Mouse (Mus musculus) CH12.LX (cell line): ENCODE results near the gene Dio3. TPM values are rescaled to one million over a fixed set of nuclear protein-coding genes. Genes with fewer than 3 reads are reported as not detected.

Source experiments
- DNase-seq: peaks from one replicate; pipeline ENCODE4 v3.0.0-alpha.2; 2013; ENCODE audit errors: extremely low read depth
- H3K27ac ChIP-seq: 2 replicates; pipeline ENCODE4 v1.5.1; 2012; ENCODE audit warnings: low read depth, mild to moderate bottlenecking, control low read depth, moderate library complexity; ENCODE audit not compliant: insufficient read depth
- H3K27me3 ChIP-seq: replicated peaks from 2 replicates; pipeline ENCODE3; 2012; ENCODE audit warnings: inconsistent platforms
- H3K36me3 ChIP-seq, 2 experiments: replicated peaks in 1 of 2; 2 replicates each; pipeline versions ENCODE3 to v1.6.1; 2012; ENCODE audit warnings: inconsistent platforms in 1 of 2, low read length in 1 of 2, mild to moderate bottlenecking in 1 of 2, mixed read lengths in 1 of 2, moderate library complexity in 1 of 2; ENCODE audit not compliant: control insufficient read depth in 1 of 2, insufficient read depth in 1 of 2
- H3K4me1 ChIP-seq, 2 experiments: 2 replicates each; pipeline ENCODE4 v1.6.1; 2012; ENCODE audit warnings: inconsistent platforms in 1 of 2, moderate library complexity in 1 of 2; ENCODE audit not compliant: insufficient read depth in 2 of 2, control insufficient read depth in 1 of 2
- H3K4me2 ChIP-seq: 2 replicates; pipeline ENCODE4 v1.6.1; 2012; ENCODE audit warnings: low read depth, mild to moderate bottlenecking, control low read depth; ENCODE audit not compliant: poor library complexity, insufficient read depth, severe bottlenecking
- H3K4me3 ChIP-seq, 3 experiments: fragments of 150-350 bp in 1 of 3; sonication (generic) in 1 of 3; replicated peaks in 1 of 3; 2 replicates each; pipeline versions ENCODE3 to v1.5.1; 2011 to 2012; ENCODE audit warnings: low read depth in 2 of 3, low read length in 2 of 3, mild to moderate bottlenecking in 2 of 3, moderate library complexity in 2 of 3, control low read depth in 1 of 3, improper control_type of control experiment in 1 of 3, inconsistent platforms in 1 of 3, mixed read lengths in 1 of 3; ENCODE audit not compliant: poor library complexity in 1 of 3
- H3K79me2 ChIP-seq: replicated peaks from 2 replicates; pipeline ENCODE4 v1.6.1; 2012; ENCODE audit warnings: mild to moderate bottlenecking, moderate library complexity; ENCODE audit not compliant: control insufficient read depth, poor library complexity, insufficient read depth, severe bottlenecking; ENCODE audit errors: extremely low read depth
- H3K9ac ChIP-seq: 2 replicates; pipeline ENCODE4 v1.6.1; 2012; ENCODE audit warnings: low read depth, mild to moderate bottlenecking, control low read depth, moderate library complexity; ENCODE audit not compliant: insufficient read depth
- H3K9me3 ChIP-seq: replicated peaks from 2 replicates; pipeline ENCODE3; 2012; ENCODE audit warnings: low read length, inconsistent platforms, mixed read lengths
- BHLHE40 ChIP-seq: IDR thresholded peaks from 2 replicates; pipeline ENCODE4 v1.6.1; 2011; ENCODE audit warnings: mild to moderate bottlenecking, low read depth, low read length, improper control_type of control experiment
- CHD2 ChIP-seq: IDR thresholded peaks from 2 replicates; pipeline ENCODE4 v1.6.1; 2011; ENCODE audit warnings: low read length, improper control_type of control experiment
- CTCF ChIP-seq, 2 experiments: IDR thresholded peaks in 1 of 2; conservative IDR thresholded peaks in 1 of 2; 2 replicates each; pipeline ENCODE4 v1.5.1; 2011 to 2012; ENCODE audit warnings: low read depth in 2 of 2, low read length in 2 of 2, improper control_type of control experiment in 1 of 2, inconsistent platforms in 1 of 2, mild to moderate bottlenecking in 1 of 2, moderate library complexity in 1 of 2
- ETS1 ChIP-seq: conservative IDR thresholded peaks from 2 replicates; pipeline ENCODE4 v1.6.1; 2012; ENCODE audit warnings: low read depth, mild to moderate bottlenecking, inconsistent platforms, low read length, improper control_type of control experiment, moderate library complexity
- IRF4 ChIP-seq: IDR thresholded peaks from 2 replicates; pipeline ENCODE4 v1.6.1; 2014; ENCODE audit warnings: low read depth, mild to moderate bottlenecking, inconsistent platforms, low read length, improper control_type of control experiment
- JUN ChIP-seq: IDR thresholded peaks from 2 replicates; pipeline ENCODE4 v1.6.1; 2011; ENCODE audit warnings: low read depth, mild to moderate bottlenecking, low read length, improper control_type of control experiment, moderate library complexity; ENCODE audit not compliant: insufficient read depth
- MAFK ChIP-seq: IDR thresholded peaks from 2 replicates; pipeline ENCODE4 v1.6.1; 2011; ENCODE audit warnings: low read length, improper control_type of control experiment; ENCODE audit not compliant: insufficient replicate concordance
- MAX ChIP-seq: IDR thresholded peaks from 2 replicates; pipeline ENCODE4 v1.6.1; 2011; ENCODE audit warnings: low read length, improper control_type of control experiment
- MAZ ChIP-seq: IDR thresholded peaks from 2 replicates; pipeline ENCODE4 v1.6.1; 2012; ENCODE audit warnings: low read depth, mild to moderate bottlenecking, inconsistent platforms, low read length, improper control_type of control experiment, moderate library complexity
- MEF2A ChIP-seq: IDR thresholded peaks from 2 replicates; pipeline ENCODE4 v1.6.1; 2014; ENCODE audit warnings: low read depth, mild to moderate bottlenecking, inconsistent platforms, low read length, improper control_type of control experiment, borderline replicate concordance
- MXI1 ChIP-seq: IDR thresholded peaks from 2 replicates; pipeline ENCODE4 v1.6.1; 2011; ENCODE audit warnings: mild to moderate bottlenecking, low read depth, low read length, improper control_type of control experiment
- MYC ChIP-seq: IDR thresholded peaks from 2 replicates; pipeline ENCODE4 v1.6.1; 2011; ENCODE audit warnings: low read depth, mild to moderate bottlenecking, improper control_type of control experiment, low read length
- NRF1 ChIP-seq: IDR thresholded peaks from 2 replicates; pipeline ENCODE4 v1.6.1; 2014; ENCODE audit warnings: low read depth, mild to moderate bottlenecking, inconsistent platforms, low read length, improper control_type of control experiment, moderate library complexity
- PAX5 ChIP-seq: IDR thresholded peaks from 2 replicates; pipeline ENCODE4 v1.6.1; 2012; ENCODE audit warnings: low read length, inconsistent platforms, mixed read lengths
- POLR2AphosphoS2 ChIP-seq: IDR thresholded peaks from 2 replicates; pipeline ENCODE4 v1.6.1; 2011; ENCODE audit warnings: low read depth, low read length, improper control_type of control experiment
- RCOR1 ChIP-seq: conservative IDR thresholded peaks from 2 replicates; pipeline ENCODE4 v1.6.1; 2012; ENCODE audit warnings: low read depth, mild to moderate bottlenecking, inconsistent platforms, low read length, improper control_type of control experiment
- SMC3 ChIP-seq: IDR thresholded peaks from 2 replicates; pipeline ENCODE4 v1.6.1; 2011; ENCODE audit warnings: low read depth, low read length, improper control_type of control experiment
- TCF12 ChIP-seq: IDR thresholded peaks from 2 replicates; pipeline ENCODE4 v1.6.1; 2014; ENCODE audit warnings: low read depth, mild to moderate bottlenecking, inconsistent platforms, low read length, improper control_type of control experiment
- UBTF ChIP-seq: IDR thresholded peaks from 2 replicates; pipeline ENCODE4 v1.6.1; 2012; ENCODE audit warnings: low read depth, mild to moderate bottlenecking, inconsistent platforms, low read length, improper control_type of control experiment, moderate library complexity
- USF1 ChIP-seq: IDR thresholded peaks from 2 replicates; pipeline ENCODE4 v1.6.1; 2014; ENCODE audit warnings: low read depth, mild to moderate bottlenecking, inconsistent platforms, low read length, improper control_type of control experiment
- ZC3H11A ChIP-seq: IDR thresholded peaks from 2 replicates; pipeline ENCODE4 v1.6.1; 2012; ENCODE audit warnings: low read depth, mild to moderate bottlenecking, inconsistent platforms, low read length, improper control_type of control experiment
- ZKSCAN1 ChIP-seq: IDR thresholded peaks from 2 replicates; pipeline ENCODE4 v1.6.1; 2012; ENCODE audit warnings: low read depth, inconsistent platforms, low read length, improper control_type of control experiment, borderline replicate concordance
- ZMIZ1 ChIP-seq: IDR thresholded peaks from 2 replicates; pipeline ENCODE4 v1.6.1; 2012; ENCODE audit warnings: low read depth, mild to moderate bottlenecking, inconsistent platforms, low read length, improper control_type of control experiment
- dilution Hi-C: fragments of 300-500 bp; cut with MboI; formaldehyde crosslinking; loops from 2 replicates; pipeline ENCODE4 v1.14.3; 2020; ENCODE audit warnings: low sequenced_read_pairs; ENCODE audit not compliant: extremely low pct_unique_long_range_greater_than_20kb, extremely low pct_ligation_motif_present
- in situ Hi-C: fragments of 300-500 bp; cut with MboI; formaldehyde crosslinking; loops from 3 replicates; pipeline ENCODE4 v1.14.3; 2019; ENCODE audit warnings: low sequenced_read_pairs, low pct_ligation_motif_present, low pct_unique_long_range_greater_than_20kb, mixed read lengths
- polyA plus RNA-seq: library from polyadenylated mRNA; unstranded; fragments of >175 nt; gene quantifications from 2 replicates; pipeline ENCODE4 v1.2.1, GENCODE M21; 2012; ENCODE audit warnings: low read depth; ENCODE audit not compliant: insufficient read length
- total RNA-seq, 2 experiments: library from RNA; depleted of rRNA; stranded (reverse); fragments of 300-350 nt in 1 of 2; fragments of >200 nt in 1 of 2; gene quantifications; 2 replicates each; pipeline ENCODE4 v1.2.3; 2012 to 2014

Gene Dio3
- total and polyA plus RNA-seq, 3 experiments: not detected

- dilution Hi-C loops: no loop called here
- H3K9me3 ChIP-seq: peaks cover 57% of the 10 kb centered on the region
- H3K4me1 ChIP-seq: no peaks in the 10 kb centered on the region
- in situ Hi-C loops: no loop called here
- no peak overlapping the region for H3K4me3 ChIP-seq
- H3K9ac ChIP-seq: no peak overlapping the region
- TF ChIP-seq MYC (no peak), TCF12 (no peak), ETS1 (no peak), BHLHE40 (no peak), MXI1 (no peak), MEF2A (no peak), MAFK (no peak), CHD2 (no peak), SMC3 (no peak), JUN (no peak), POLR2AphosphoS2 (no peak), ZKSCAN1 (no peak), UBTF (no peak), ZMIZ1 (no peak), NRF1 (no peak), RCOR1 (no peak), USF1 (no peak), PAX5 (no peak), CTCF (conservative IDR thresholded peaks at IDR 0.05 in 1 of 2, IDR thresholded peaks at IDR 0.05 in 1 of 2; ENCODE audit: low read depth in 2 of 2, low read length in 2 of 2) (no peak)
- no peaks in the 10 kb centered on the region for H3K36me3 ChIP-seq
- no peak overlapping the region for H3K27ac ChIP-seq
- DNase-seq: no peak
- H3K79me2 ChIP-seq: no peaks in the 10 kb centered on the region
- H3K4me2 ChIP-seq: no peak overlapping the region
- peaks cover 17% of the 10 kb centered on the region for H3K27me3 ChIP-seq
These were observed 16.0 kb downstream of the Dio3 start for GRCm38 (mm10) chr12:110294891-110295290.

- no peak for DNase-seq
- in situ Hi-C loops (no loop called here), dilution Hi-C loops (no loop called here)
- H3K36me3 ChIP-seq: no peaks in the 10 kb centered on the region
- H3K9ac ChIP-seq: no peak overlapping the region
- peaks cover 51% of the 10 kb centered on the region for H3K9me3 ChIP-seq
- no peaks in the 10 kb centered on the region for H3K79me2 ChIP-seq
- no peaks in the 10 kb centered on the region for H3K4me1 ChIP-seq
- no peak overlapping the region for H3K4me3 ChIP-seq
- H3K27me3 ChIP-seq: peaks cover 8% of the 10 kb centered on the region
- H3K27ac ChIP-seq: no peak overlapping the region
- H3K4me2 ChIP-seq: no peak overlapping the region
- no peak for TF ChIP-seq ZC3H11A
- TF ChIP-seq RCOR1: no peak
- no peak for TF ChIP-seq MAZ
- no peak for TF ChIP-seq IRF4
- TF ChIP-seq MAX: no peak
- TF ChIP-seq, all 38 proteins: peak for 0
These were observed 19.8 kb downstream of the Dio3 start for GRCm38 (mm10) chr12:110298653-110299052.
